Mouse (Mus musculus): ENCODE measurements around the gene Plekhg1. TPM values are rescaled to one million over a fixed set of nuclear protein-coding genes. Genes with fewer than 3 reads are reported as not detected.

Plekhg1 gene
- total RNA-seq, 2 experiments from 2014 or later: 1.3 to 1.6 TPM

DNA sequence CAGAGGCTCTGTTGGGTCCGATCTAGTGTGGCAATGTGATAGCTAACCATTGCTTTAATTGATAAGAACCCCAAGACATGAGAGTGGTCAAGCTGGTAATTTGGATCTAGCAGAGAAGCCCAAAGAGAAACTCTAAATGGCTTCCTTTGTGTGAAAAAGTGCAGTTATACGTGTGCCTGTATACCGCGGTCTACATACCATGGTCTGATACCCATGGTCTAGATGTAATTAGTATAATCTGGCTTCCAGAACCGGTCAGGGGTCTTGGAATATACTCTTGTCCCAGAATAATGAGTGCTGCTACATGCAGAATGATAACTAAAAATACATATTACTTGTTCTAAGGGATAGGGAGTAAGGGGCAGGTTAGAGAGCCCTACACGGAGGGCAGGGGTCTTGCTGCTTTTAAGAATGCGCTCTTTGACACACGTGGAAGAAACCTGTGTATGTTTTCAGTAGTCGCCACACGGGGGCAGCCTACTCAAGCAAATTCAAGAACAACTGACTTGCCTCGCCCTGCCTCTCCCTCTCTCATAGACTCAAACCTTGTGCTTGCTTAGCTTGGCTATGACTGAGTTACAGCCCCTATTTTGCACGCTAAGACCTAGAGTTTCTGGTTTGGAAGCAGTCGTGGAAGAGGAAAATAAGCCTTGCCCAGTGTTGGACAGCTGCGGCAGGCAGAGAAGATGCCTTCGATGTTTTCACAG, 256.2 kb downstream of the Plekhg1 start:
- peak; percentile 70 for ATAC-seq (replicated peaks; ENCODE audit: poor library complexity)

DNA sequence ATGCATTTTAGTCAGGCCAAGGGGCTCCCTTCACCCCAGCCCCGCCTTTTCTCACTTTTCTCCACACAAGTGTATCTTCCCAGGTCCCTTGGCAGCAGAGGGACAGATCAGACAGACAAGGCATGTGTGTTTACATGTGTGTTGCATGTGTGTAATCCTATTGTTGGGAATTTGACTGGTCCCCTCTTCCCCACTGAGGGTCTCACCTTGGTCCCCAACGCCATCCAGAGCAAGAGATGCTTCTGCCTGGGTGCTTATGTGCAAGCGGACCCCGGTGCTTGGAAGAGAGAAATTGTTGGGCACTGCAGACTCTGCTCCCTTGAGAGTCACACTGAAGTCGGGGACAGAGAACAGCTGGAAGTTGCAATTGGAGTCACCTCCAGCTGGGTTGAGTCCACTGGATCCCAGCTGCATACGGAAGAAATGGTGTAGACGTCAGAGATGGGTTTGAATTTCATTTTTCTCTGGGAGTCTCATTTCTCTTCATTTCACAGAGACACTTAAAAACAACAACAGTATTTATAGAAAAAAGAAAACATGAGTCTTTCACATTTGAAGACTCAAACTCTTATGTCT, 257.8 kb downstream of the Plekhg1 start:
- ATAC-seq (replicated peaks; ENCODE audit: poor library complexity): no peak

DNA sequence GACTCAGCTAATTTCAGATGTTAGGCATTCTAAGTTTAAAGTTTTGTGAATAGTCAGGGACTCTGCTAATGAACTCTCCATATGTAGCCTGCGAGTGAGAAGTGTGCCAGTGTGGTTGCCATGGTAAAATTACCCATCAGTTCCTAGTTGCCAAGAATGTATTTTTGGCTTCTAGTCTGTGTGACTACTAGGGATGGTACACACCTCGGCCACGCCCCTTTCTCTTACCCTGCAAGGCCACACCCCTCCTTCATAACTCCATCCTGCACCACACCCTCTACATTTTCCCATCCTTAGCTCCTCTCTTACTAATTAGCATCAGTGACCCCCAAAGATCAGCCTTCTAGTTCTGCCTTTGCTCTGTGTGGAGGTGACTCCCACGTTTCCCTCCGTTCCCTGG, 262.5 kb downstream of the Plekhg1 start:
- peak; percentile 48 for ATAC-seq (replicated peaks; ENCODE audit: poor library complexity)

DNA sequence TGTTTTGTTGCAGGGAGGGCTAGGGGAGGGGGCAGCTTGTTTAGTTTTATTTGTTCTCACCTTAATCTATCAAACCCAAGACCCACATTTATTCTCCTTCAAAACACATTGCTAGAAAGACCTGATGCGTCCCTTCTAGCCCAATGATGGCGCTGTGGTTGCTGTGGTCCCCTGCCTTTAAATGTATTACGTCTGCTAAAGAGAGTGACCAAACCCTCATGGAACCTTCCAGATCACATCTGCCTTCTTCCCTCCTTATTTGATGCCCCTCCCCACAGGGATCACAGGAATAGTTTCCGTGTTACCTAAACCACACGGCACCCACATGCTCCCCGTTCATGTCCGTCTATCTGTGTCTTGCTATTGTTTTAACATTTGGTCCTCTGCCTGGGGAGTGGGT, 265.0 kb downstream of the Plekhg1 start:
- ATAC-seq (replicated peaks; ENCODE audit: poor library complexity): no peak

DNA sequence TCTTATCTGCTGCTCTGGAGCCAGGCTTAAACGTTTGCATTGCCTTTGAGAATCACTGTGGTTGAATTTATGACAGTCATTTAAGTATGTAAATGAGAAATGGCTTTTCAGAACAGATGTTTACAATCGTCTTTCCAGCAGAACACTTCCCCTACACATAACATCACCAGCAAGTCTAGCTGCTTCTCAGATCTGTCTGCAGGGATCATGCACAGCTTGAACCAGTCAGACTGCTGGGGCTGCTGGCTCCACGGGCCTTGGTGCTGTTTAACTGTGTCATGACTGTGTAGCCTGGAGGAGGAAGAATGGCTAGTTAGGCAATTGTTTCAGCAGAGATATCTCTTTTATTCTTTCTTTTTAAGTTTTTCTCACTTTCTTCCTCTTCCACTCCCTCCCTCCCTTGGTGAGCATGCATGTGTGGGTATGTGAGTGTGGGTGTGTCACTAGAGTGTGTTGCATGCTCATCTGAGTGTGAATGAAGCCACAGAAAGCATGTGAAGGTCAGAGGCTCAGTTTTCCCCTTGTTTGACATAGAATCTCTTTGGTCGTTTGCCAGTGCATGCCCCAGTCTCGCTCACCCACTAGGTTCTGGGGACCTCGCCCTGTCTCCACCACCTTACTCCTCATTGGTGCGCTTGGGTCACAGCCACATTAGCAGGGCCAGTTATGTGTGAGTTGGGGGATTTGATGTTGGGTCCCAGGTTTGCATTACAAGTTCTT, 266.3 kb downstream of the Plekhg1 start:
- no peak for ATAC-seq (replicated peaks; ENCODE audit: poor library complexity)

Other genes with a start within 250 kb of the Plekhg1 start
- gene Iyd, start 200.1 kb upstream of the Plekhg1 start, total RNA-seq (2015): not detected in 2 replicates
- gene Iyd, start 200.1 kb upstream of the Plekhg1 start, total RNA-seq (2017): not detected in 2 replicates
- 38.1 and 39.4 TPM in 2 replicates for gene Mthfd1l, start 232.8 kb downstream of the Plekhg1 start, total RNA-seq (2015)
- gene Mthfd1l, start 232.8 kb downstream of the Plekhg1 start, total RNA-seq (2017): 99.8 and 149 TPM in 2 replicates